Mouse (Mus musculus) brain, embryonic 14.5 days (tissue): ENCODE measurements at regions not wholly inside any gene's neighbourhood (a gene's known extent, or its start where the extent isn't known, plus 50 kb on each side); places are given as distances from the start of the nearest gene placed in this dataset.

ENCODE experiments used
- CTCF ChIP-seq: fragments of 200-500 bp; IDR thresholded peaks from 2 replicates; pipeline ENCODE4 v1.5.1; 2012; ENCODE audit warnings: inconsistent platforms, mild to moderate bottlenecking, moderate library complexity, borderline replicate concordance; ENCODE audit not compliant: insufficient read depth, insufficient read length; ENCODE audit errors: extremely low read depth
- POLR2A ChIP-seq: fragments of 200-500 bp; IDR thresholded peaks from 2 replicates; pipeline ENCODE4 v1.6.1; 2012; ENCODE audit warnings: mild to moderate bottlenecking, inconsistent platforms, borderline replicate concordance; ENCODE audit not compliant: poor library complexity, insufficient read depth, insufficient read length, severe bottlenecking; ENCODE audit errors: extremely low read depth

- TF ChIP-seq CTCF (no peak), POLR2A (no peak)
Measured at GRCm38 (mm10) chr9:67105216-67105615, 56.0 kb upstream of the Tpm1 start.
